Mouse (Mus musculus): ENCODE data around the gene Rxrb. TPM values are rescaled to one million over a fixed set of nuclear protein-coding genes. Genes with fewer than 3 reads are reported as not detected.

The Rxrb gene
- 100 to 1,000 TPM; 114 to 115 TPM for total RNA-seq (2023)

DNA sequence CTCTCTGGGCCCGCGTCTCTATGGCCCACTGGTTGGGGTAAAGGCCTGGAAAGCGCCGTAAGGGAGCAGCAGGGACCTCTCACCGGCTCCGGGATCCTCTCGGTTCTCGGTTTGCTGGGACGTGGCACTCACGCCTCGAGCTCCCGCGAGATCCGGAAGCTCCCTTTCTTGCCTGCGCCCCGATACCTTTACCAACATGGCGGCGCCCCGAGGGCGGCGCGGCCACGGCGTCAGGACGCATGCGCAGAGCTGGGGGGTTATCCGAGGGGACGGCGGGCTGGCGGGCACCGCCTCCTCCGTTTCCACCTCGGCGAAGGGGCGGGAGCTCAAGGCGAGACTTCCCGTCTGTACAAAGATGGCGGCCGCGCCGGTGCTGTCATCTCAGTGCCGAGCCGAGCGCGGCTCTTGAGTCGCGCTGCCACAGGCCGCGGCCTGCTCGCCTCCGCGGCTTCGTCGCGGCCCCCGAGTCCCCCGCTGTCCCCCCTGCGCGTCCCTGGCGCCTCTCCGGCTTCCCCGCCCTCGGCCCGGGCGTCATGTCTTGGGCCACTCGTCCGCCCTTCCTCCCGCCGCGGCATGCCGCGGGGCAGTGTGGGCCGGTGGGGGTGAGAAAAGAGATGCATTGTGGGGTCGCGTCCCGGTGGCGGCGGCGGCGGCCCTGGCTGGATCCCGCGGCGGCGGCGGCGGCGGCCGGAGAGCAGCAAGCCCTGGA lies at the start of gene Rxrb, which contains the start of gene Slc39a7:
Gene Rxrb (plus strand): TSS at position 348 of the 709 bp plus-strand sequence.
Gene Slc39a7 (minus strand): TSS at position 218 of the 709 bp plus-strand sequence.

DNA sequence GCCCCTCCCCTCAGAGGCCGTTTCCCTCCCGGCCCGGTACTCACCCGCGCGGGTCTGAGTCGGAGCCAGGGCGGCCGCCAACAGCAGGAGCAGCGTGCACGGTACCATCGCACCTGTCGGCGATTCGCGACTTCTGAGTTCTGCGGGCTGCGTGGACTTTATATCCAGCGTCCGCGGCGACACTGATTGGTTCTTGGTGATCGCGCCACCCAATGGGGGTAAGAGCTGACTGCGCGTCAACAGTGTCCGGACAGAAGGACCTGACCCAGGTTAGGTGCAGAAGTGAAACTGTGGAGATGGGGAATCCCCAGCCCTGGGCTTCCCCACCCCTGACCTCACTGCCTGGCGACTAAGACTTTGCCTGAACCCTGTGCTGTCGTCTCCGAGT lies 31.5 kb upstream of the Rxrb start, which contains the start of gene H2-K1:
Gene H2-K1 (minus strand): TSS at position 198 of the 388 bp plus-strand sequence.

DNA sequence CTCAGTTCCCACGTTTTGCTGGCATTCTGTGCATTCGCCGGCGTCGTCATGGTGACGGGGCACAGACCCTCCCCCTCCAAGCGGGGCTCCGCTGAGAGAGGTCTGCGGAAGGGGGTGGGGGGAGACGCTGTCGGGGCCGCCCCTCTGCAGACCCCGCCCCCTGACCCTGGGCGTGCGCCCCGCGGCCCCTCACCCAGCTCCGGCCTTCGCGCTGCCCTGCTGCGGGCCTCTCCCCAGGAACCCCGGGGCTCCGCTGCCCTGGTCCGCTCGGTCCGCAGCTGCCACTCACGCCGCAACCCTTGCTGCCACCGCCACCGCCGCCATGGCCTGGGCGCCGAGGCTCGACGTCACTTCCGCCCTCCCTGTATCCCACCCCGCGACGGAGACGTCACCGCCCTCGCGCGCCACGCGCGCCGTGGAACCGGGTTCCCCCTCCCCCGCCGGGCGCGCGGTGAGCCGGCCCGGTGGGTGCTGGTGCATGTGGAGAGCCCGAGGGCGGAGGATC lies 7.2 kb upstream of the Rxrb start, which contains the start of gene Ring1:
Gene Ring1 (minus strand): TSS at position 364 of the 505 bp plus-strand sequence.

DNA sequence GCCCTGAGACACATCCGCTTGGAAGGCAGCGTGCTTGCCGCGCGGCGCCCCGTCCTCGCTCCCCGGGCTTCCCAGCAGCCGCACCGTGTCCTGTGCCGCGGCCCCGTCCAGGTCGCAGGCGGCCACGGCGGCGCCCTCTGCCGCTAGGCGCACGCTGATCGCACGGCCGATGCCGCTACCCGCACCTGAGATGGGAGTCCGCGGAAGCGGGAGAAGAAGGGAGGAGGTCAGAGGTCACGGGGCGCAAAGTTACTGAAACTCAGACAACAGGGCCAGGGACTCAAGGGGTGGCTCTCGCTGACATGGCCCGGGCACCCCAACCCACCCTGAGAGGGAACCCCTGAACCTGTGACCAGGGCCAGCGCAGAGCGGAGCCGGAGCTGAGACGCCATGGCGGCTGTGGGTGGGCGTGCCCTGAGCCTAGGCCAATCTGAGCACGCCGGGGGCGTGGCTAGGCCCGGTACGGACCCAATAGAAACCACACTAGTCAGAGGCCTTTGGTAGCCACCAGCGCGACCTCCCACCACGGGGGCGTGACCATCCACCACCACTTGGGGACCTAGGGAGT lies 3.9 kb upstream of the Rxrb start, which contains the start of gene H2-Ke6:
Gene H2-Ke6 (minus strand): TSS at position 405 of the 568 bp plus-strand sequence.

DNA sequence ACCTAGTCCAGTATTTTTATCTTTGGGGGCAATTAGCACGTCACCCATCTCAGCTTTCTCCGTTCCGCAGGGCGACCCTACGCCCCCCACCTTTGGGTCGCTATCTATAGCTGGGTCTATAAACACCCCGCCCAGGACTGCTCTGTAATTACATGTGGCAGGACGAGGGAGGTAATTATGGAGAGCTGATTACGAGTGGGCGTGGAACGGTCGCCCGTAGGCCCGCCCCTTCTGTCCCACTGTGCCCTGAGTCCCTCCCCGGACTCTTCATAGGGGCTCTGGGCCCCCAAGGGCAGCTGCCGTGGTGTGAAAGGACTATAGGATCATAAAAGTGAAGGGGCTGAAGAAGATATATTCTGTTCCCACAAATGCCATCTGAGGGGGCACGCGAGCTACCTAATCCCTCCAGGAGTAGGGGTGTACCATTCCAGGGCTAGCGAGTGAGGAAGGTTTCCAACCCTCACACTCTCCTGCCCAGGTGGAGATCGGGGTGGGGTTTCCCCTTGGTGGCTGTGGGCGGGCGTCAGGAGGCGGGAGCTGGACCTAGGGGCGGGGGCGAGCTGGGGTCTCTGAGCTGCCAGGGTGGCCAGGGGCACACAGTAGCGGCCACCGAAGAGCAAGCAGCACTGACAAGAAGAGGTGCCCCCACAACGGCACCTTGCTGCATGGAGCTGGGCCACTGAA lies 7.4 kb downstream of the Rxrb start, which contains the start of gene Col11a2:
Gene Col11a2 (plus strand): TSS at position 560 of the 684 bp plus-strand sequence.

Other genes starting within 250 kb of the Rxrb start
- gene Angptl4, start 250.0 kb upstream of the Rxrb start, total RNA-seq (2023), result 1 to 10 TPM in 1 of 2 experiments, under 1 TPM in 1; 0.86 to 1.5 TPM
- 1 to 10 TPM; 1.2 TPM for gene Kank3, start 221.3 kb upstream of the Rxrb start, total RNA-seq (2023)
- 1,000 to 10,000 TPM; 4,788 to 5,322 TPM for gene Rps28, start 207.2 kb upstream of the Rxrb start, total RNA-seq (2023)
- gene Ndufa7, start 207.2 kb upstream of the Rxrb start, total RNA-seq (2023), result 100 to 1,000 TPM; 126 to 127 TPM
- 10 to 100 TPM in 1 of 2 experiments, 1 to 10 TPM in 1; 8.5 to 10.7 TPM for gene Cd320, start 188.7 kb upstream of the Rxrb start, total RNA-seq (2023)
- not detected for gene Gm7029, start 158.0 kb upstream of the Rxrb start, total RNA-seq (2023)
- gene Kifc1, start 141.2 kb upstream of the Rxrb start, total RNA-seq (2023), result 10 to 100 TPM in 1 of 2 experiments, 1 to 10 TPM in 1; 10.0 to 11.2 TPM
- gene Platr17, start 126.7 kb upstream of the Rxrb start, total RNA-seq (2023), result under 1 TPM in 1 of 2 experiments, not detected in 1; 0.96 TPM
- 10 to 100 TPM; 71.8 to 76.6 TPM for gene Daxx, start 122.4 kb upstream of the Rxrb start, total RNA-seq (2023)
- gene Tapbp, start 115.9 kb upstream of the Rxrb start, total RNA-seq (2023), result 100 to 1,000 TPM; 407 to 437 TPM
- gene Zbtb22, start 115.9 kb upstream of the Rxrb start, total RNA-seq (2023), result 10 to 100 TPM; 33.0 to 33.9 TPM
- 100 to 1,000 TPM; 153 to 181 TPM for gene Rgl2, start 102.3 kb upstream of the Rxrb start, total RNA-seq (2023)
- gene Pfdn6, start 91.5 kb upstream of the Rxrb start, total RNA-seq (2023), result 10 to 100 TPM; 65.1 to 71.1 TPM
- gene Wdr46, start 91.2 kb upstream of the Rxrb start, total RNA-seq (2023), result 10 to 100 TPM; 67.6 to 67.7 TPM
- 10 to 100 TPM; 14.1 to 16.0 TPM for gene B3galt4, start 80.3 kb upstream of the Rxrb start, total RNA-seq (2023)
- 10 to 100 TPM; 73.4 to 74.6 TPM for gene Vps52, start 76.0 kb upstream of the Rxrb start, total RNA-seq (2023)
- 1,000 to 10,000 TPM; 2,139 to 2,167 TPM for gene Rps18, start 75.8 kb upstream of the Rxrb start, total RNA-seq (2023)
- gene H2-K1, start 31.5 kb upstream of the Rxrb start, total RNA-seq (2023), result 1,000 to 10,000 TPM; 5,234 to 5,289 TPM
- 10 to 100 TPM; 30.4 to 30.6 TPM for gene Ring1, start 7.1 kb upstream of the Rxrb start, total RNA-seq (2023)
- 100 to 1,000 TPM; 117 to 150 TPM for gene H2-Ke6, start 3.8 kb upstream of the Rxrb start, total RNA-seq (2023)
- 100 to 1,000 TPM; 100 to 103 TPM for gene Slc39a7, start 130 bp upstream of the Rxrb start, total RNA-seq (2023)
- 10 to 100 TPM; 19.8 to 27.5 TPM for gene Col11a2, start 7.6 kb downstream of the Rxrb start, total RNA-seq (2023)
- gene H2-Oa, start 60.5 kb downstream of the Rxrb start, total RNA-seq (2023), result 1 to 10 TPM; 6.9 to 9.5 TPM
- gene H2-DMa, start 87.7 kb downstream of the Rxrb start, total RNA-seq (2023), result 10 to 100 TPM; 25.1 to 25.8 TPM
- 100 to 1,000 TPM; 303 to 376 TPM for gene Brd2, start 90.8 kb downstream of the Rxrb start, total RNA-seq (2023)
- gene H2-DMb2, start 111.5 kb downstream of the Rxrb start, total RNA-seq (2023), result 1 to 10 TPM; 2.3 to 8.6 TPM
- 1 to 10 TPM; 3.1 to 5.9 TPM for gene H2-DMb1, start 121.3 kb downstream of the Rxrb start, total RNA-seq (2023)
- 100 to 1,000 TPM; 187 to 213 TPM for gene Tap1, start 155.7 kb downstream of the Rxrb start, total RNA-seq (2023)
- gene Psmb9, start 156.0 kb downstream of the Rxrb start, total RNA-seq (2023), result 100 to 1,000 TPM; 130 to 159 TPM
- 100 to 1,000 TPM; 281 to 304 TPM for gene Psmb8, start 165.9 kb downstream of the Rxrb start, total RNA-seq (2023)
- gene Tap2, start 171.7 kb downstream of the Rxrb start, total RNA-seq (2023), result 100 to 1,000 TPM; 165 to 199 TPM
- gene H2-Ob, start 207.1 kb downstream of the Rxrb start, total RNA-seq (2023), result 10 to 100 TPM; 50.5 to 59.9 TPM
- 10 to 100 TPM; 20.1 to 49.2 TPM for gene H2-Ab1, start 225.9 kb downstream of the Rxrb start, total RNA-seq (2023)

Measured in T-cell, adult 66 days (primary cell).